Mouse (Mus musculus): ENCODE data around the gene Scamp2.

GRCm38 (mm10) chr9:57517113-57517512 is 43.6 kb upstream of the Scamp2 start:
- no peak for TF ChIP-seq POLR2A (IDR thresholded peaks at IDR 0.05; ENCODE audit: insufficient read depth, low read depth, low read length)
- TF ChIP-seq CTCF (IDR thresholded peaks at IDR 0.05; ENCODE audit: insufficient read depth, low read depth, low read length) = no peak
